Mouse (Mus musculus) testis, adult 2 months (tissue): ENCODE results near the gene Miga1.

ENCODE experiments used
- CTCF ChIP-seq: fragments of 200-500 bp; IDR thresholded peaks from 2 replicates; pipeline ENCODE4 v1.5.1; 2012; ENCODE audit warnings: low read depth, mild to moderate bottlenecking, inconsistent platforms, low read length, moderate library complexity; ENCODE audit not compliant: control insufficient read depth, insufficient read depth, insufficient replicate concordance
- POLR2A ChIP-seq: fragments of 200-500 bp; IDR thresholded peaks from 2 replicates; pipeline ENCODE4 v1.6.1; 2012; ENCODE audit warnings: low read depth, mild to moderate bottlenecking, inconsistent platforms, low read length, moderate library complexity; ENCODE audit not compliant: control insufficient read depth

GRCm38 (mm10) chr3:152320972-152321645 lies 19.1 kb downstream of the Miga1 start:
- TF ChIP-seq CTCF, result no peak
- TF ChIP-seq POLR2A, result no peak
